Mouse (Mus musculus) ovary, postnatal 10 days (tissue): ENCODE measurements at regions not wholly inside any gene's neighbourhood (a gene's known extent, or its start where the extent isn't known, plus 50 kb on each side); places are given as distances from the start of the nearest gene placed in this dataset.
"Not testable (repeated sequence)": the region's sequence is repeated elsewhere in the genome, so short reads cannot be mapped to it uniquely, and the experiment has no call there.

Experiments
- DNase-seq: peaks from one replicate; pipeline ENCODE4 v3.0.0; 2022; ENCODE audit warnings: low spot score

- no peak for DNase-seq
These were observed 216.9 kb upstream of the Klf3 start for GRCm38 (mm10) chr5:64586316-64586715.

DNA sequence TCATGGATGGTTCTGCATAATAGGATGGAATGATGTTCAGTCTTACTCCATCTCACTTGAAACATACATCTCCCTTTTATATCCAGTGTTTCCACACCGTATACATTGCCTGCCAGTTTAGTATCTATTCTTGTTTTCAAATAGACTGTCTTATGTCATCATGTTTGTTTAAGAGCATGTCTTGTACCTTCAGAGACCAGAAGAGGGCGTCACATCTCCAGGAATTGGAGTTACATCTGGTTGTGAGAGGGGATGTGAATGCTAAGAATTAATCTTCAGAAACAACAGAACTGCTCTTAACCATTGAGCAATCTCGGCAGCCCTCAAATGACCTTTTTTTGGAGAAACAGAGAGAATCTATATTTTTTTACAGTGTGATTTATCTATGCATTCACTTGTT is 216.3 kb upstream of the Klf3 start:
- no peak for DNase-seq

GRCm38 (mm10) chr5:64587895-64588738 is 215.1 kb upstream of the Klf3 start:
- DNase-seq, result no peak

DNA sequence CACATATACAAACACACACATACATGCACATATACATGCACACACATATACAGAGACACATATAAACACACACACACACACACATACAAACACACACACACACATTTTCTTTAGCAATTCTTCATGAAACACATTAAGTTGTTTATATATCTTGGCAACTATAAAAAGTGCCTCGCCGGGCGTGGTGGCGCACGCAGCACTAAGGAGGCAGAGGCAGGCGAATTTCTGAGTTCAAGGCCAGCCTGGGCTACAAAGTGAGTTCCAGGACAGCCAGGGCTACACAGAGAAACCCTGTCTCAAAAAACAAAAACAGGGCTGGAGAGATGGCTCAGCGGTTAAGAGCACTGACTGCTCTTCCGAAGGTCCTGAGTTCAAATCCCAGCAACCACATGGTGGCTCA is 214.4 kb upstream of the Klf3 start:
- DNase-seq, result not testable (repeated sequence)

- no peak for DNase-seq
These were observed 213.2 kb upstream of the Klf3 start for GRCm38 (mm10) chr5:64590036-64590435.

DNA sequence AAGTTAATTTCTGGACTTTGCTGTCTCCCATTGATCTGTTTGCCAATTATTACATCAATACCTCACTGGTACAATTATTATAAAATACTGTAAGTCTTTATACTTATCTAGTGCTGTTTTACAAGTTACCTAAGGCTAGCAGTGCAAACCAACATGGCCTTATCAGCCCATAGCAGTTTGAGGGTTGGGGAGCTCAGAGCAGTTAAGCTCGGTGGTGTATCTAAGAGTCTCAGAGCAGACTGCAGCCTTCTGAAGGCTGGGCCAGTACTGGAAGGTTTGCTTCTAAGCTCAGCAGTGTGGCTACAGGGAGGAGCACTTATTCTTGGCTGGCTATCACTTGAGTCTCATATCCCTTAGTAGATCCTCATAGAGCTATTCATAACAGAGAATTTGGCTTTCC is 212.4 kb upstream of the Klf3 start:
- DNase-seq, result no peak

GRCm38 (mm10) chr5:64591792-64592191 is 211.4 kb upstream of the Klf3 start:
- DNase-seq, result no peak

DNA sequence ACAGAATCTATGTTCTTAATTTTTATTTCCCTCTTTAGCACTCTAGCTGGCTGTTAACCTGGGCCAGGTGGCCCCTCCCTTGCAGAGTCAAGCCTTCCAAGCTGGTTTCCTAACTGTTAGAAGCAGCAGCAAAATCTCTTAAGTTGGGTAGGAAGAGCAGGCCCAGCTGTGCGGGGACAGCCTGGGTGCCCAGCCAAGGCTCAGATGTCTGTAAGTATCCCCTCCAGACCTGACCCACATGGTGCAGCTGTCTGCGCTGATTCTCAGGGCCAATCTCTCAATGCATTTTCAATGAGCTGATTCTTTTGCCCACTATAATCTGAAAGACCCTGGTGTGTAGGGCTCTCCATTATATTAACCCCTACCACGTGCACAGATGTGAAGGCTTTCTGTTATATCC is 208.0 kb upstream of the Klf3 start:
- DNase-seq, result no peak

DNA sequence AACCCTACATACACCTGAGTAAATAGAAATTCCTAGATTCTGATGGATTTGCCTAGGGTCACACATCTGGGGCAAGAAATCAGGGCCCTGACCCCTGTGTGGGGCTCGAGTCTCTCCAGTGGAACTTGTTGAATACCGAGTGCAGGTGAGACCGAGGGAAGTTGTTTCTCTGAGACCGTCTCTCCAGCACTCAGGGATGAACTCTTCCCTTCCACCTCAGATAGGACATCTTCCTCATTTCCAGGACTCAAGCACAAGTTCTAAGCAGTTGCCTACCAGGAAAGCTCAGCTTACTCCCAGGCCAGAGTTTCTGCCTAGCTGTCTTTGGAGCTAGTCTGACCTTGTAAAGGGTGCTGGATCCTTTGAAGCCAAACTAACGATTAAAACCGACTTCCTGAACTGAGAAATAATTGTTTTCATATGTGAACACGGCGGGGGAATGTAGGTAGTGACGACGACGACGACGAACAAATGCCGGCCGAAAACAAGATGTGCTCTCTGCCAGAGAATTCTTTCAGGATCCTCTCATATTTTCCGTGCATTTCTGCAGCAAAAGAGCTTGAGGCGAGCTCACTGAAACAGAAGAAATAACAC is 207.3 kb upstream of the Klf3 start:
- no peak for DNase-seq

DNA sequence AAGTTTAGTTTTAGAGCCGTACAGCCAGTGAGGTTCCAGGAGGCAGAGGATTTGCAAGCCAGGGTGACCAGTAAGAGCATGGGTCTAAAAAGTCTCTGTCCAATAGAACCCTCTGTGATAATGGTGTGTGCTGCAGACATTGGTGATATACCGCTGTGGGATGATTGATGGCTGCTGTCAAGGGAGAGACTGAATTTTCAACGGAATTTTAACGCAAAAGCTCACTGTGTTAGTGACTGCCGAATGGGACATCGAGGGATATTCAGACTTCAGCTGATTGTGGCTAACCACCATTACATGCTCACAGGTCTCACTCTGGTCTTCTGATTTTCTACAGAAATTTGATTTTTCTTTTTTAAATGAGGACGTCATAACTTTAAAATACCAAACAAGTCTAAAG is 206.2 kb upstream of the Klf3 start:
- no peak for DNase-seq

GRCm38 (mm10) chr5:64597451-64597850 is 205.7 kb upstream of the Klf3 start:
- DNase-seq, result no peak

GRCm38 (mm10) chr5:64598606-64599005 is 204.6 kb upstream of the Klf3 start:
- DNase-seq, result no peak

DNA sequence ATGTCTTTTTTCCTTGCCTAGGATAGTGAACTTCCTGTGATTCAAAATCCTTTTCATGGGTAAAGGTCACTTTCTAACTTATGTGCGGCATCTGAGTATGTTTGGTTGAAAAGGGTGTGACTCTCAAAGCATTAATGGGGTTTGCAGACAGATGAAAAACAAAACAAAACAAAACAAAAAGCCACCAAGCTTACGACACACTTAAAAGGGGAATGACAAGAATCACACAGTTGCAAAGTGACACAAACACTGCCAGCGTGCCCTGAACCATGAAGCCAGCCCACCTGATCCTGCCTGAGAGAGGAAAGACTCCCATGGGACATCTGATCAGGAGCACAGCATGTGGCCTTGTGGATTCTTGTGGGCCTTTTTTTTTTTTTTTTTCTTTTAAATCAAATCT is 204.2 kb upstream of the Klf3 start:
- DNase-seq, result no peak

DNA sequence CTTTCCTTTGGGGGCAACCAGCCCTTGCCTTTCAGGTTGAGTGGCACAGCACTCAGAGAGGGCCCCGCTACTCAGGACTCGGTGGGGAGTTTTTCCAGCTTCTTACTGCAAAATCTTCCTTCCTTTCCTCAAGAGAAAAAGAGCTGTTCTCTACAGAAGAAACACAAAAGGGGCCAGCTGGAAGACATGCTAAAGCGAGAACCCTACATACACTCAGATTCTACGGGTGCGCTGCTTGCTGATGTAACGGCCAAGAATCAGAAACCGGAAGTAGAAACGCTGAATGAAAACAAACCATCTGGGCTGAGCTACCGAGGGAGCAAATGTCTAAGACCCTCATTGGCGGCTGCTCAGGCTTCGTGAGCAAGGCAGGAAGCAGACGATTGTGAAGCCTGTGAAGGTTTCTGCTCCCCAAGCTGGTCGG is 203.3 kb upstream of the Klf3 start:
- no peak for DNase-seq

DNA sequence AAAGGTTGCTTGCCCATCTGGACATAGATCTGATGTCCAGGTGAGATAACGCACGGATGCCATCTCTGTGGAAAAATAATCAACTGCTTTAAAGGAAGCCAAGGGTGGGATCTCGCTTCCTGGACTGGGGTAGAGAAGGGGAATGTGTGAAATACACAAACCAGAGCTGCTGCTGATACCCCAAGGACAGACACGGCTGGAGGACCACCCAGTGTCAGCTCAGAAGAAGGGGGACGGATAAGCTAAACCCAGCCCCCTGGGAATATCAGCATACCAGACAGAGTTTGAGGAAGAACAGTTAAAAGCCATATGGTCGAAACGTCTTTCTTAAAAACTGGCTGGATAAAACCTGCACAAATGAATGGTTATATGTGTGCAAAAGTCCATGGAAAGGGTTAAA is 202.8 kb upstream of the Klf3 start:
- no peak for DNase-seq

- DNase-seq, result no peak
These were observed 202.4 kb upstream of the Klf3 start for GRCm38 (mm10) chr5:64600811-64601210.

GRCm38 (mm10) chr5:64601285-64601684 is 201.9 kb upstream of the Klf3 start:
- no peak for DNase-seq

GRCm38 (mm10) chr5:64601832-64602231 is 201.4 kb upstream of the Klf3 start:
- DNase-seq, result no peak

- no peak for DNase-seq
These were observed 200.7 kb upstream of the Klf3 start for GRCm38 (mm10) chr5:64602356-64602936.

DNA sequence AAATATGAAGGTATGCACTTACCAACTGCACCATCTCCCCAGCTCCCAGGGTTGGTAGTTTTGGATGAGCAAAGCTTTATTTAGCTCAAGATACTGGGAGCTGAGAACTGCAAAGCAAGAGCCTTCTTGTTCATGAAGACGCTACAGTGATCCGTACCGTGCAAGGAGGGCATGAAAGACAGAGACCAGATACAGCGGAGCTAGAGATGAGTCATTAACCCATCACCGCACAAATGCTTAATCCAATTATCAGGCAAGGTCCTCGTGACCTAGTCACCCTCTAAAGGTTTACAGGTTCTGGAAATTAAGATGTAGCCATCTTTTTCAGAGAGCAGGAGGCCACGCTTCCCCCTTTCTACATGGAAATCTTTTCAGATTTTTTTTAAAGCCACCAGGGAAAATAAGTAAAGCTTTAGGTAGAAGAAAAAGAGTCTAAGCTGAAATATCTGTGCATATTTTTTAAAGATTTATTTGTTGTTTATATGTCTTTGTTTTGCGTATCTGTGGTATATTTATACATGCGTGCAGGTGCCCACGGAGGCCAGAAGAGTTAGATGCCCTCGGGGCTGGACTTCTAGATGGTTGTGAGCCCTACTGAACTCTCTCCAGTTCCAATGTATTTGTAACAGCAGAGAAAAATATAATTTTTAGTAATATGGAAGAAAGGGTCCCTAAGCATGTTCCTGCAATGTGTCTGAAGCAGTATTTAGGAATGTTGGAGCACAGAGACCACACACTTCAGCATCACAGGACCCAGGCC is 200.0 kb upstream of the Klf3 start:
- DNase-seq, result no peak

- no peak for DNase-seq
These were observed 198.0 kb upstream of the Klf3 start for GRCm38 (mm10) chr5:64605171-64605570.

DNA sequence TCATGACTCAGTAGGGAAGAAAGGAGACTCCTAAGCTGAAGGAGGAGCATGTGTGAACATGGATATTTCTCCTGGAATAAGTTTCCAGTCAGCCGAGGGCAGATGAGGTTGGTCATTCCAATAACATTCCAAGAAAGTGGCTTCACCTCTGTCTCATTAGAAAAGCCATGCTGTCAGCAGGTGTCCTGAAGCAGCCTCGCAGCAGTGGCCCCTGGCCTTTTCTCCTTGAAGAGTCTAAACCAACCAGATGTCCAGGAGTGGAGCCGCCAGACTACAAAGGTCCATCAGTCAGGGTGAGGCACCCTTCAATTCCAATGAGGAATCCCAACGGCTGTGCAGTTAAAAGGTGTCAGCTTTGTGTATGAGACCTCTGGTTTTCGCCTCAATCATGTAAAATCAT is 197.2 kb upstream of the Klf3 start:
- DNase-seq, result no peak
